Mouse (Mus musculus) activated CD4-positive, CD25-positive, alpha-beta regulatory T cell, adult 4 months (primary cell): Measurements from ENCODE around the gene Polr3g. TPM values are rescaled to one million over a fixed set of nuclear protein-coding genes. Genes with fewer than 3 reads are reported as not detected.
"Not testable (repeated sequence)": the region's sequence is repeated elsewhere in the genome, so short reads cannot be mapped to it uniquely, and the experiment has no call there.

ENCODE experiments used
- ATAC-seq: one replicate; pipeline ENCODE4 v1.8.0; 2017
- polyA plus RNA-seq, 2 experiments: library from polyadenylated mRNA; unstranded; fragments of 100-300 nt; shearing (Covaris generic); gene quantifications; one replicate each; pipeline ENCODE4 v1.2.1; 2017

Gene Polr3g
- polyA plus RNA-seq, 2 experiments from 2014 or later = 7.7 to 11.5 TPM

DNA sequence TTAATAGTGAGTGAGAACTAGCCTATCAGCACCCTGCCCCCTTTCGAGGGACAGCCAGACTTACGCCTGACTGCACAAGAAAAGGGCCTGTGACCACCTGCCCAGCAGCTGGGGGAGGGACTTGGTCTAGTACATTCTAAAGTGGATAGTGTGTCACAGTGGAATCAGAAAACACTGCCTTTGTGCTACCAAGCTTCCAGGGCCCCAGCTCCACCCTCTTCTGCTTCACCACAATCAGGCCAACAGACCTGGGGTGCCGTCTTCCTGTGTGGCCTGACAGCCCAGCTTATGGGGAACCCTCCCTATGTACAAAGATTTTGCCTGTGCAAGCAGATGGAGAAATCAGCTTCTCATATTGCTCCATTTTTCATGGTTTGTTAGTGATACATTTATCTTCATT is 81.4 kb downstream of the Polr3g start:
- no peak for ATAC-seq

DNA sequence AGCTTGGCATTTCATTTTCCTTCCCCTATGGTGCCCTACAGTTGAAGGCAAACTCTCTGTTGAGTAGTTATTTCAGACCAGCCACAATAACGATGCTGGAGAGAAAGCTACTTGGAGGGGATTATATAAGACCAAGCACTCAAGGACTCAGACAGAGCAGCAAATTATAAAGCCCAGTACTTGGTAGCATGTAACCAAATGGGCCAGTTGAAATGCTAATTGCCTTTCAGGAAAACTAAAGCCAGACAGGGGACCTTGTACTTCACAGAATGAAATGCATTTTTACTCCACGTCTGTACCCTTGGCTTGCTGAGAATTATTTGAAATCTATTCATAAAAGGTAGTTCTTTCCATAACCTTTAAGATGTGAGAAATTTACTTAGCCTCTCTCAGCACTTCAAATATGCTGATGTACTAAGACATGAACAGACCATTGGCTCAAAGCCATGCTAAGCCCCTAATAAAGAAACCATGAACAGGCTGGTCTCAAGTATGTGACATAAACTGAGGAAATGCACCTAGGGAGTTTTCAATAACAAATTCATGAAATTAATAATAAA is 82.1 kb downstream of the Polr3g start:
- ATAC-seq = no peak

DNA sequence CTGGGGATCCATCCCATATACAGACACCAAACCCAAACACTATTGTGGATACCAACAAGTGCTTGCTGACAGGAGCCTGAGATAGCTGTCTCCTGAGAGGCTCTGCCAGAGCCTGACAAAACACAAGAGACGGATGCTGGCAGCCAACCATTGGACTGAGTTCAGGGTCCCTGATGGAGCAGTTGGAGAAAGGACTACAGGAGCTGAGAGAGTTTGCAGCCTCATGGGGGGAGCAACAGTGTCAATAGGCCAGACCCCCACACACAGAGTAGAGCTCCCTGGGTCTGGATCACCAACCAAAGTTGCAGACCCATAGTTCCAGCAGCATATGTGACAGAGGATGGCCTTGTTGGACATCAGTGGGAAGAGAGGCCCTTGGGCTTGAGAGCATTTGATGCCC is 83.0 kb downstream of the Polr3g start:
- not testable (repeated sequence) for ATAC-seq

Other genes starting within 250 kb of the Polr3g start
- under 1 TPM in 1 of 2 experiments, not detected in 1; 0.66 TPM for gene Adgrv1, start 77.9 kb downstream of the Polr3g start, polyA plus RNA-seq
- 10 to 100 TPM; 14.3 to 17.2 TPM for gene Lysmd3, start 53.4 kb downstream of the Polr3g start, polyA plus RNA-seq
- 10 to 100 TPM; 10.9 to 16.5 TPM for gene Mblac2, start 328 bp upstream of the Polr3g start, polyA plus RNA-seq
- 100 to 1,000 TPM; 164 to 180 TPM for gene Cetn3, start 72.1 kb upstream of the Polr3g start, polyA plus RNA-seq